Mouse (Mus musculus): ENCODE measurements at regions not wholly inside any gene's neighbourhood (a gene's known extent, or its start where the extent isn't known, plus 50 kb on each side); places are given as distances from the start of the nearest gene placed in this dataset.

DNA sequence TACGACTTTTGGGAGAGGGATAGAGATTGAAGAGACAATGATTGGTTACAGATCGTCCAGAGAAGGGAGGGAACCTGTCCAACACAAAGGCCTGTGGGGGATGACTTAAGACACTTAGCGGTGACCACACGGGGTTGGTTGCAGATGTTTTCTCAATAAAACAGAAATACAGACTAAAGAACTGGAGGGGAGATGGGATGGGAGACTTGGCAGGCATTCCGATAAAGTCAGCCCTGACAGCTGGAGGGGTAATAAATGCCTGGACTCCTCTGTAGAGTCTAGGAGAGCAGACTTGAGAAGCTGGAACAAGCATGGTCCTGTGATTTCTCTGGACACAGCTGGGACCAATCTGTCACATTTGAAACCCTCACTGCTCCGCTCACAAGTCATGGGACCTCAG lies 227.3 kb upstream of the Klf3 start:
- dilution Hi-C loops (cut with MboI; ENCODE audit: extremely low pct_ligation_motif_present, extremely low pct_unique_long_range_greater_than_20kb, low sequenced_read_pairs), result no loop called here

GRCm38 (mm10) chr5:64576426-64577262 lies 226.5 kb upstream of the Klf3 start:
- H3K79me2 ChIP-seq (replicated peaks; ENCODE audit: control insufficient read depth, extremely low read depth, insufficient read depth, poor library complexity, severe bottlenecking), result no peaks in the 10 kb centered on the region
- H3K9me3 ChIP-seq (replicated peaks; ENCODE audit: low read length), result no peaks in the 10 kb centered on the region
- no peak for TF ChIP-seq ZKSCAN1 (IDR thresholded peaks at IDR 0.05; ENCODE audit: borderline replicate concordance, low read depth, low read length)
- no peak for TF ChIP-seq SIN3A (IDR thresholded peaks at IDR 0.05; ENCODE audit: low read length)
- TF ChIP-seq KAT2A (IDR thresholded peaks at IDR 0.05; ENCODE audit: insufficient replicate concordance, low read length), result no peak
- TF ChIP-seq CTCF (conservative IDR thresholded peaks at IDR 0.05 in 1 of 2, IDR thresholded peaks at IDR 0.05 in 1 of 2; ENCODE audit: low read depth in 2 of 2, low read length in 2 of 2), result no peak
- no peak for TF ChIP-seq E2F4 (IDR thresholded peaks at IDR 0.05; ENCODE audit: insufficient replicate concordance, low read depth, low read length)
- no peak for TF ChIP-seq TBP (conservative IDR thresholded peaks at IDR 0.05; ENCODE audit: low read depth, low read length)
- no peak for TF ChIP-seq MXI1 (IDR thresholded peaks at IDR 0.05; ENCODE audit: low read depth, low read length)
- TF ChIP-seq JUND (conservative IDR thresholded peaks at IDR 0.05; ENCODE audit: low read depth, low read length), result no peak
- TF ChIP-seq IRF4 (IDR thresholded peaks at IDR 0.05; ENCODE audit: low read depth, low read length), result no peak
- TF ChIP-seq BHLHE40 (IDR thresholded peaks at IDR 0.05; ENCODE audit: low read depth, low read length), result no peak
- no peak for TF ChIP-seq ZC3H11A (IDR thresholded peaks at IDR 0.05; ENCODE audit: low read depth, low read length)
- no peak for TF ChIP-seq CHD2 (IDR thresholded peaks at IDR 0.05; ENCODE audit: low read length)
- no peak for TF ChIP-seq MAFK (IDR thresholded peaks at IDR 0.05; ENCODE audit: insufficient replicate concordance, low read length)
- no peak for TF ChIP-seq CHD1 (IDR thresholded peaks at IDR 0.05; ENCODE audit: low read depth, low read length)
- no peaks in the 10 kb centered on the region for H3K36me3 ChIP-seq (replicated peaks in 1 of 2; ENCODE audit: control insufficient read depth in 1 of 2, insufficient read depth in 1 of 2, low read length in 1 of 2)
- H3K27me3 ChIP-seq (replicated peaks), result peaks cover 3% of the 10 kb centered on the region
- H3K27ac ChIP-seq (ENCODE audit: insufficient read depth, low read depth), result no peak overlapping the region
- in situ Hi-C loops (cut with MboI; ENCODE audit: low pct_ligation_motif_present, low pct_unique_long_range_greater_than_20kb, low sequenced_read_pairs), result no loop called here
- H3K4me1 ChIP-seq (ENCODE audit: control insufficient read depth in 1 of 2, insufficient read depth in 2 of 2), result peaks cover 0 to 10% of the 10 kb centered on the region in 2 experiments; a peak in 2 of 4 replicates
- dilution Hi-C loops (cut with MboI; ENCODE audit: extremely low pct_ligation_motif_present, extremely low pct_unique_long_range_greater_than_20kb, low sequenced_read_pairs), result no loop called here
- no peak overlapping the region for H3K9ac ChIP-seq (ENCODE audit: insufficient read depth, low read depth)
- no peak overlapping the region for H3K4me3 ChIP-seq (replicated peaks in 1 of 3; ENCODE audit: low read depth in 2 of 3, low read length in 2 of 3, poor library complexity in 1 of 3)
- no peak for DNase-seq (ENCODE audit: extremely low read depth)
- H3K4me2 ChIP-seq (ENCODE audit: insufficient read depth, low read depth, poor library complexity, severe bottlenecking), result no peak overlapping the region

More for the DNA sequence above, 227.3 kb upstream of the Klf3 start:
- Histone ChIP-seq H3K4me1 (ENCODE audit: control insufficient read depth in 1 of 2, insufficient read depth in 2 of 2) (peaks cover 0 to 10% of the 10 kb centered on the region in 2 experiments; a peak in 2 of 4 replicates), H3K27me3 (replicated peaks) (peaks cover 3% of the 10 kb centered on the region), H3K4me2 (ENCODE audit: insufficient read depth, low read depth, poor library complexity, severe bottlenecking) (no peak overlapping the region), H3K9ac (ENCODE audit: insufficient read depth, low read depth) (no peak overlapping the region), H3K27ac (ENCODE audit: insufficient read depth, low read depth) (no peak overlapping the region), H3K4me3 (replicated peaks in 1 of 3; ENCODE audit: low read depth in 2 of 3, low read length in 2 of 3, poor library complexity in 1 of 3) (no peak overlapping the region), H3K36me3 (replicated peaks in 1 of 2; ENCODE audit: control insufficient read depth in 1 of 2, insufficient read depth in 1 of 2, low read length in 1 of 2) (no peaks in the 10 kb centered on the region), H3K79me2 (replicated peaks; ENCODE audit: control insufficient read depth, extremely low read depth, insufficient read depth, poor library complexity, severe bottlenecking) (no peaks in the 10 kb centered on the region), H3K9me3 (replicated peaks; ENCODE audit: low read length) (peaks cover 2% of the 10 kb centered on the region)
- TF ChIP-seq MAFK (IDR thresholded peaks at IDR 0.05; ENCODE audit: insufficient replicate concordance, low read length), result no peak
- TF ChIP-seq E2F4 (IDR thresholded peaks at IDR 0.05; ENCODE audit: insufficient replicate concordance, low read depth, low read length), result no peak
- no peak for TF ChIP-seq MYC (IDR thresholded peaks at IDR 0.05; ENCODE audit: low read depth, low read length)
- TF ChIP-seq ELF1 (IDR thresholded peaks at IDR 0.05; ENCODE audit: low read depth, low read length), result no peak
- TF ChIP-seq USF1 (IDR thresholded peaks at IDR 0.05; ENCODE audit: low read depth, low read length), result no peak
- no peak for TF ChIP-seq ZMIZ1 (IDR thresholded peaks at IDR 0.05; ENCODE audit: low read depth, low read length)
- no peak for TF ChIP-seq MAZ (IDR thresholded peaks at IDR 0.05; ENCODE audit: low read depth, low read length)
- TF ChIP-seq POLR2A (IDR thresholded peaks at IDR 0.05; ENCODE audit: low read depth, low read length), result no peak
- TF ChIP-seq TCF12 (IDR thresholded peaks at IDR 0.05; ENCODE audit: low read depth, low read length), result no peak
- TF ChIP-seq EP300 (IDR thresholded peaks at IDR 0.05; ENCODE audit: low read length), result no peak
- no peak for TF ChIP-seq IRF4 (IDR thresholded peaks at IDR 0.05; ENCODE audit: low read depth, low read length)
- TF ChIP-seq ZKSCAN1 (IDR thresholded peaks at IDR 0.05; ENCODE audit: borderline replicate concordance, low read depth, low read length), result no peak
- TF ChIP-seq MEF2A (IDR thresholded peaks at IDR 0.05; ENCODE audit: borderline replicate concordance, low read depth, low read length), result no peak
- TF ChIP-seq NELFE (IDR thresholded peaks at IDR 0.05; ENCODE audit: low read depth, low read length), result no peak
- in situ Hi-C loops (cut with MboI; ENCODE audit: low pct_ligation_motif_present, low pct_unique_long_range_greater_than_20kb, low sequenced_read_pairs), result no loop called here
- no peak for DNase-seq (ENCODE audit: extremely low read depth)

Data from CH12.LX (cell line).